Mouse (Mus musculus) MEL (cell line): ENCODE data around the gene Epha6. TPM values are rescaled to one million over a fixed set of nuclear protein-coding genes. Genes with fewer than 3 reads are reported as not detected.
"Not testable (repeated sequence)": the region's sequence is repeated elsewhere in the genome, so short reads cannot be mapped to it uniquely, and the experiment has no call there.

ENCODE experiments used
- DNase-seq: peaks from one replicate; pipeline ENCODE4 v3.0.0; 2011; ENCODE audit warnings: low read depth, low spot score
- H3K27ac ChIP-seq: 2 replicates; pipeline ENCODE4 v1.5.1; 2012; ENCODE audit warnings: low read depth, mild to moderate bottlenecking, control low read depth, low read length, moderate library complexity; ENCODE audit not compliant: control insufficient read depth
- H3K27me3 ChIP-seq, 2 experiments: fragments of 150-350 bp in 1 of 2; sonication (generic) in 1 of 2; 2 replicates each; pipeline ENCODE4 v1.6.1; 2012; ENCODE audit warnings: low read length in 2 of 2, mild to moderate bottlenecking in 2 of 2, improper control_type of control experiment in 1 of 2, moderate library complexity in 1 of 2; ENCODE audit not compliant: insufficient read depth in 2 of 2, control insufficient read depth in 1 of 2
- H3K36me3 ChIP-seq, 2 experiments: 2 replicates each; pipeline ENCODE4 v1.6.1; 2012 to 2014; ENCODE audit warnings: low read length in 2 of 2, improper control_type of control experiment in 1 of 2, inconsistent platforms in 1 of 2, mild to moderate bottlenecking in 1 of 2; ENCODE audit not compliant: insufficient read depth in 2 of 2, control insufficient read depth in 1 of 2
- H3K4me1 ChIP-seq, 2 experiments: fragments of 150-350 bp in 1 of 2; sonication (generic) in 1 of 2; 2 replicates each; pipeline ENCODE4 v1.6.1; 2012; ENCODE audit warnings: low read length in 2 of 2, improper control_type of control experiment in 1 of 2, mild to moderate bottlenecking in 1 of 2; ENCODE audit not compliant: insufficient read depth in 2 of 2, control insufficient read depth in 1 of 2
- H3K4me3 ChIP-seq, 2 experiments: fragments of 150-350 bp in 1 of 2; sonication (generic) in 1 of 2; 2 replicates each; pipeline ENCODE4 v1.5.1; 2012; ENCODE audit warnings: low read depth in 2 of 2, low read length in 2 of 2, mild to moderate bottlenecking in 2 of 2, moderate library complexity in 2 of 2, control low read depth in 1 of 2, improper control_type of control experiment in 1 of 2; ENCODE audit not compliant: control insufficient read depth in 1 of 2, insufficient read depth in 1 of 2
- H3K79me2 ChIP-seq: 2 replicates; pipeline ENCODE4 v1.6.1; 2012; ENCODE audit warnings: mild to moderate bottlenecking, low read length, moderate library complexity; ENCODE audit not compliant: control insufficient read depth, poor library complexity, insufficient read depth
- H3K9ac ChIP-seq: 2 replicates; pipeline ENCODE4 v1.6.1; 2012; ENCODE audit warnings: low read depth, mild to moderate bottlenecking, control low read depth, low read length, moderate library complexity; ENCODE audit not compliant: control insufficient read depth, poor library complexity, severe bottlenecking
- H3K9me3 ChIP-seq: fragments of 150-350 bp; sonication (generic); replicated peaks from 2 replicates; pipeline ENCODE4 v1.6.1; 2012; ENCODE audit warnings: mild to moderate bottlenecking, low read length, improper control_type of control experiment, moderate library complexity; ENCODE audit not compliant: insufficient read depth
- BHLHE40 ChIP-seq: IDR thresholded peaks from 2 replicates; pipeline ENCODE4 v1.6.1; 2012; ENCODE audit warnings: low read depth, mild to moderate bottlenecking, inconsistent platforms, low read length, improper control_type of control experiment, borderline replicate concordance
- CTCF ChIP-seq, 3 experiments: IDR thresholded peaks in 2 of 3; conservative IDR thresholded peaks in 1 of 3; 2 replicates each; pipeline ENCODE4 v1.5.1; 2011 to 2012; ENCODE audit warnings: low read length in 3 of 3, low read depth in 2 of 3, mild to moderate bottlenecking in 2 of 3, improper control_type of control experiment in 1 of 3, inconsistent platforms in 1 of 3, mixed read lengths in 1 of 3, moderate library complexity in 1 of 3; ENCODE audit not compliant: control insufficient read depth in 1 of 3, insufficient read depth in 1 of 3, poor library complexity in 1 of 3, severe bottlenecking in 1 of 3
- ELF1 ChIP-seq: IDR thresholded peaks from 2 replicates; pipeline ENCODE4 v1.6.1; 2014; ENCODE audit warnings: low read depth, mild to moderate bottlenecking, inconsistent platforms, low read length, improper control_type of control experiment, moderate library complexity
- ETS1 ChIP-seq: IDR thresholded peaks from 2 replicates; pipeline ENCODE4 v1.6.1; 2012; ENCODE audit warnings: low read depth, mild to moderate bottlenecking, inconsistent platforms, low read length, improper control_type of control experiment, moderate library complexity
- MAFK ChIP-seq: IDR thresholded peaks from 2 replicates; pipeline ENCODE4 v1.6.1; 2011; ENCODE audit warnings: low read depth, mild to moderate bottlenecking, low read length, improper control_type of control experiment, borderline replicate concordance
- MAZ ChIP-seq: IDR thresholded peaks from 2 replicates; pipeline ENCODE4 v1.6.1; 2012; ENCODE audit warnings: low read depth, mild to moderate bottlenecking, inconsistent platforms, low read length, improper control_type of control experiment
- MEF2A ChIP-seq: IDR thresholded peaks from 2 replicates; pipeline ENCODE4 v1.6.1; 2014; ENCODE audit warnings: low read depth, mild to moderate bottlenecking, inconsistent platforms, low read length, improper control_type of control experiment; ENCODE audit not compliant: poor library complexity, insufficient replicate concordance, severe bottlenecking; ENCODE audit errors: extremely low read depth
- NELFE ChIP-seq: IDR thresholded peaks from 2 replicates; pipeline ENCODE4 v1.6.1; 2011; ENCODE audit warnings: low read depth, low read length, improper control_type of control experiment
- POLR2AphosphoS2 ChIP-seq: IDR thresholded peaks from 2 replicates; pipeline ENCODE4 v1.6.1; 2011; ENCODE audit warnings: low read length, improper control_type of control experiment
- UBTF ChIP-seq: IDR thresholded peaks from 2 replicates; pipeline ENCODE4 v1.6.1; 2012; ENCODE audit warnings: low read depth, mild to moderate bottlenecking, inconsistent platforms, low read length, improper control_type of control experiment, moderate library complexity, borderline replicate concordance; ENCODE audit not compliant: insufficient read depth
- USF1 ChIP-seq: IDR thresholded peaks from 2 replicates; pipeline ENCODE4 v1.6.1; 2014; ENCODE audit warnings: low read depth, mild to moderate bottlenecking, inconsistent platforms, low read length, improper control_type of control experiment, moderate library complexity
- ZMIZ1 ChIP-seq: IDR thresholded peaks from 2 replicates; pipeline ENCODE4 v1.6.1; 2012; ENCODE audit warnings: low read depth, mild to moderate bottlenecking, inconsistent platforms, low read length, improper control_type of control experiment, moderate library complexity
- ZNF384 ChIP-seq: IDR thresholded peaks from 2 replicates; pipeline ENCODE4 v1.6.1; 2012; ENCODE audit warnings: low read depth, mild to moderate bottlenecking, inconsistent platforms, low read length, improper control_type of control experiment
- polyA plus RNA-seq, 2 experiments: library from polyadenylated mRNA; stranded (reverse) in 1 of 2; unstranded in 1 of 2; fragments of >175 nt in 1 of 2; fragments of >200 nt in 1 of 2; gene quantifications; 2 replicates each; pipeline versions ENCODE4 v1.2.1 to v1.2.4; 2012; ENCODE audit warnings: low replicate concordance in 2 of 2, low read depth in 1 of 2; ENCODE audit not compliant: insufficient read length in 2 of 2, insufficient read depth in 1 of 2, missing spikeins in 1 of 2
- total RNA-seq: library from RNA; depleted of rRNA; stranded (reverse); fragments of 300-350 nt; gene quantifications from 2 replicates; pipeline ENCODE4 v1.2.3, GENCODE M21; 2012

Gene Epha6
- total and polyA plus RNA-seq, 3 experiments, result not detected

DNA sequence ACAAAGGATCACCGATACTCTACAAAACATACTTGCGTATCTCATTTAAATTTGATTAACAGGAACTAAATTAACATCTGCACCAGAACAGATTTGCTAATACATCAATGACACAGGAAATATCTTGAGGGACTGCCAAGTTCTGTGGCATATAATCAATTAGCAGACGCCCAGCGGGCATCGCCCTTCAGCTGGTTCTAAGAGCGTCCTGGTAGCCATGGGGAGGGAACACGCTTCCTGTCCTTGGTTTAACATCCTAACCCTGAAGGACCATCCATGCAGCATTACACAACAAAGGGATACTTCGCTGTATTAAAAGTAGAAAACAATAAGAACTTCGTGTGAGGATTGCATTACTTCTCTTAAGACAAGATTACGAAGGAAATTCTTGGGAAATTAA is 769.0 kb downstream of the Epha6 start (continued):
- TF ChIP-seq ETS1, result no peak
- TF ChIP-seq, all 39 proteins: peak for 0

DNA sequence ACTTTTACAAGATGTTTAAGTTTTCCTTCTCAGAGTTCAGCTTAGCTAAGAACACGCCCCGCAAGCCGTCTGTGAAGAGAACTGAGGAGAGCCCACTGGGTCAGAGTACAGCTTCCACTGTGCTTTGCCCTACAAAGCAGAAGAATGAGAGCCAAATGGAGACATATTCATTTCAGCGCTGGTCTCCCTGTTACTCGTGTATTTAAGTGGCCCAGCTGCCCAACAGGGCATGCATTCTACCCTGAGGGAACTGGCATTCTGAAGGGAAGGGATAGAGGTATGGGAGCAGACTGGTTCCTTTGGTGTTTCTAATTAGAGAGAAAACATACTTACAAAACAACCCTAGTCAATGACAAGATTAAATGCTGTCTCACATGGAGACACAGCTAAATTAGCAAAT is 772.9 kb downstream of the Epha6 start:
- no peaks in the 10 kb centered on the region for H3K9me3 ChIP-seq
- no peaks in the 10 kb centered on the region for H3K36me3 ChIP-seq
- no peak for DNase-seq
- no peaks in the 10 kb centered on the region for H3K79me2 ChIP-seq
- H3K27ac ChIP-seq, result no peak overlapping the region
- H3K4me1 ChIP-seq, result no peaks in the 10 kb centered on the region
- TF ChIP-seq BHLHE40 (no peak), ELF1 (no peak), NELFE (no peak), ZMIZ1 (no peak), MEF2A (no peak), CTCF (IDR thresholded peaks at IDR 0.05 in 2 of 3, conservative IDR thresholded peaks at IDR 0.05 in 1 of 3; ENCODE audit: control insufficient read depth in 1 of 3, insufficient read depth in 1 of 3, low read depth in 2 of 3, low read length in 3 of 3, poor library complexity in 1 of 3, severe bottlenecking in 1 of 3) (no peak)
- no peaks in the 10 kb centered on the region for H3K27me3 ChIP-seq
- H3K4me3 ChIP-seq, result no peak overlapping the region
- no peak overlapping the region for H3K9ac ChIP-seq

DNA sequence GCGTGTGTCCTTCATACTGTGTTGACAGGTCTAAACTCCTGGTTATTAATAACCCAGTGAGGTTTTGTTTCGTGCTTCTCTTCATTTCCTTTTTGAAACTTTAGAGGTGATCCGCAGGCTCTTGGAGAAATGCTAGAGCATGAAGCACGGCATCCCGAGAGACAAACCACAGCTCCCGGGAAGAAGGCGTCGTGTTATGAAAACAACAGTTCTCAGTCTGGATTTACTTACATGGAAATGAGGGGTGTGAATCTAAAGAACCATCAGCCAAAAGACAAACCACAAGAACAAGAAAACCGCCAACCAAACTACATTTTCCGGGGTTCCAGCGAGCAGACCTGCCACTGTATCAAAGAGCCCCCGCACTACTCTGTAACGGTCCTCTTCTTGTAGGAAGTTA is 775.7 kb downstream of the Epha6 start:
- Histone ChIP-seq H3K9me3 (no peaks in the 10 kb centered on the region), H3K79me2 (no peaks in the 10 kb centered on the region), H3K27ac (no peak overlapping the region), H3K4me3 (no peak overlapping the region), H3K27me3 (no peaks in the 10 kb centered on the region)
- TF ChIP-seq UBTF, result no peak
- no peak for TF ChIP-seq USF1
- no peak for TF ChIP-seq NELFE
- TF ChIP-seq POLR2AphosphoS2, result no peak
- TF ChIP-seq MAZ, result no peak
- TF ChIP-seq BHLHE40, result no peak
- no peak for TF ChIP-seq MAFK
- no peak for TF ChIP-seq ZNF384
- TF ChIP-seq, all 39 proteins: peak for 0
- no peak for DNase-seq
- Histone ChIP-seq H3K9ac (no peak overlapping the region), H3K4me1 (no peaks in the 10 kb centered on the region), H3K36me3 (no peaks in the 10 kb centered on the region)

DNA sequence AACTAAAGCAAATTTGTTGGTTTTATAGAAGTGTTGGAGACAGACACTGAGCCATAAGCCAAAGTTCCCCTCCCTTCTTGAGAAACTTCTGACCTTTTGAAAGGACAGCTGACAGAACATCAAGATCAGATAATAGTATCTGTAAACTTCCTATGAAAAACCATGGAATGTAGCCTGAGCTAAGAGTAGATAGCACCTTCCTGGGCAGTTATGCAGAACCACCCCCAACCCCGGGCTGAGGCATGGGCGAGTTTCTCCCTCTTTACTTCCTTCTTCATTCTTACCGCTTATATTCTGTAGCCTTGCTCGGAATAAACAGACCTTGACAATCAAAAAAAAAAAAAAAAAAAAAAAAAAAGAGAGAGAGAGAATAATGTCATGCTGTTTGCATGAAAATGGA is 805.5 kb downstream of the Epha6 start:
- DNase-seq, H3K27me3 ChIP-seq, H3K36me3 ChIP-seq, H3K9me3 ChIP-seq, H3K79me2 ChIP-seq, H3K9ac ChIP-seq, H3K4me3 ChIP-seq, H3K4me1 ChIP-seq, H3K27ac ChIP-seq: not testable (repeated sequence)
